Mouse (Mus musculus) embryo, embryonic 10.5 days (tissue): ENCODE data around the gene Cradd.

ENCODE experiments used
- DNase-seq: peaks from one replicate; pipeline ENCODE4 v3.0.0-alpha.2; 2015; ENCODE audit warnings: low spot score

Gene Cradd

DNA sequence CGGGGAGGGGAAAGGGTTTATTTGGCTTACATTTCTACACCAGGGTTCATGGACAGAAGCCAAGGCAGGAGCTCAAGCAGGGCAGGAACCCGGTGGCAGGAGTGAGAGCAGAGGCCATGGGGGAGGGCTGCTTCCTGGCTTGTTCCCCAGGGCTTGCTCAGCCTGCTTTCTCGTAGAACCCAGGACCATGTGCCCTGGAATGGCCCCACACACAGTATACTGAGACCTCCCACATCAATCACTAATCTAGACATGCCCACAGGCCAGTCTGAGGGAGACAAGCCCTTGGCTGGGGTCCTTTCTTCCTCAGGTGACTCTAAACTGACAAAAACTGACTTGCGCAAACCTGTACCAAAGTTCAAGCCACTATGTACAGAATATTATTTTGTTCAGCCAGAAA, 19.7 kb downstream of the Cradd start:
- no peak for DNase-seq

DNA sequence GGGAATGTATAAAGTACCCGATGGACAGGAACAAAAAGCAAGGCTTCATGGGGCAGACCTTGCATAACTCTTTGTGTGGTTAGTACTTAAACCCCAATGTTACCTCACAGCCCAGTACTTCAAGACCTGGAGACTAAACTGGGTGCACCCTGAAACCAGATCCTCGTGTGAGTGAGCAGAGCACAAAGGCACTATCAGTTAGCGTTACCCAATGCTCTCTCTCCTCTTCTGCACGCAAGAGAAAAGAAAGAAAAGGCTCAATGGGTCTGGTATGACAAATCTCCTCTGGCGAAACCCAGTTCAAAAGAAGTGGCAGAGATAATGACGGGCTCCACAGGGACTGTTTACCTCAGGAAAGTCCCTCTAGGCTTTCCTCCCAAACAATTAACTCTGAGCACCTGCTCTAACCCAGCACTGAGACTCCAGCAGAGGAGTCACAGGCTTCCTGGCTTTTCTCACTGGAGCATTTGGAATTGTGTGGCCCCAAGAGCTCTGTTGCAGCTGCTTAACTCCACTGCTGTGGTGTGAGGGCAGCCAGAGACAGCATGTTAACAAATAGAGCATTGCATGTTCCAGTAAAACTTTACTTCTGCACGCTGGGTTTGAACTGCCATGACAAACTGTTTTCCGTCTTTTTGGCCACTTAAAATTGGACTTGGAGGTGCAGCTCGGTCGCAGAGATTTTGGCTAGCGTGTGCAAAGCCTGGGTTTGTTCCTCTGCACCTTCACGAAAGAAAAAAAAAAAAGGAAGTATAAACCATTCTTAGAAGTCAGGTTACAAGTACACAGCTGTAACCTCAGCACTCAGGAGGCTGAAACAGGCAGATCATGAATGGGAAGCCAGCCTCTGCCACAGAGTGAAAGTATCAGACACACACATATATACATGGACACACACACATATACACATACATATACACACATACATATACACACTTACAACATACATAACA, 21.4 kb downstream of the Cradd start:
- no peak for DNase-seq

DNA sequence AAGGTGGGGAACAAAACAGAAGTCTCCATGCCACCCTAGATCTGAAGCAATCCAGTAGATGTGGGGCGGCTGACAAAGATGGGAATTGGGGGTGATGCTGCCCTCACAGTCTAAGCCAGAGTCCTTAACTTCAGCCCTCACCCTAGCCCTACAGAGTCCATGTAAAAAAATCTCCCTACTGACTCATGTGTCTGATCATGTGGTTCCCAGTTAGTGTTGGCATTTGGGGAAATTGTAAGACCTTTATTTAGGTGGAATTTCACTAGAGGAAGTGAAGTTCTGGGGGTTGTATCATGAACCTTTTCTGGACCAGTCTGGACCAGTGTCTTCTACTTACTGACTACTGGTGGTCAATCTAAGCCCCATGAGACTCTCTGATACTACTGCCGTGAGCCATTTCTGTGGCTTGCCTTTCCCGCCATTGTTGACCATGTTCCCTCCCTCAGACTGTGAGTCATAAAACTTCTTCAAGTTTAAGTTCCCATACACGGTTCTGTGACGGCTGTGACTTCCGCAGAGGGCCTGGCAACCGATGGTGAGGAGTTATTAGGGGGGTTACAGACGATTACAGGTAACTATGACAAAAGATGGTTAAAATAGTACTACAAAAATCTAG, 23.6 kb downstream of the Cradd start:
- DNase-seq: no peak

DNA sequence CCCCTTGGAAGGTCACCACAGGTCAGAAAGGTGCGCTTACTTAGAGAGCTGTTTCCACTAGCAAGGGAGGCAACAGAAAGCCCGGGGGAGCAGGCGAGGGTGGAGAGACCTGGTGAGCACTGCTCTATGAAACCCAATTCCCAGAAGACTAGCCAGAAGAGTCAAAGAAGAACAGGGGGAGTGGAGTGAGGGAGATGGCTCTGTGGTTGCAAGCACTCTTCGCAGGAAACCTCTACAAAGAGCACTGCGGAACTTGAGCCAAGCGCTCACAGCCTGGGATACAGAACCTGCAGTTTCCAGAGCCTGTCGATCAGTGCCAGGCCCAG, 24.2 kb downstream of the Cradd start:
- no peak for DNase-seq

DNA sequence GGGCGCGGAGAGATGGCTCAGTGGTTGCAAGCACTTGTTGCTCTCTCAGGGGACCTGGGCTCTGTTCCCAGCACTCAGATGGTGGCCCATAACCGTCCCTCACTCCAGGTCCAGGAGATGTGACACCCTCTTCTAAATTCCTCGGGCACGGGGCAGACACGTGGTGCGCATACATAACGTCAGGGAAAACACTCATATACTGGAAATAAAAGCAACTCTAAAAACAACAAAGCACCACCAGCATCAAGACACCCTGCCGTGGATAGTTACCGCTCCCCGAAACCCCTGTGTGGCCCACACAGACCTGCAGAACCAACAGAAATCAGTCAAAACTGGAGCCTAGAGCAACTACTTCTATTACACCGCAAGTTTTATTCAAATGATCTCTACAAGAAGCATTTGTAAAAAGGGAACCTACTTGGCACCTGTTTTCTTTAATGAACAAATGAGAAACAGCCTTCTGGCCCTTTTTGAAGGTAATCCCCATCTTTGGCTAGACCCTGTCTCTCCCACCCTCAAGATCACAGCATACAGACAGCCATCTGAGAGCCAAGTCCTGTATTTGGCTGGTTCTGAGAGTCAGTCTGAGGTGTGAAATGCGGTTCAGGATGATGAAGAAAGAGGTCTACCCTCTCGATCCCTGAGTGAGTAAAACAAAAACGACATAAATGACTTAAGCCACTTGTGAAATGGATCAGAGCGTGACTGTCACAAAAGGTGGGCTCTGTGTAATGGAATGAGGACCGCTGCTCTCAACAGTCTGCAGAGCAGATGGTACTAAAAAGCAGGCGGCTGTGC, 24.7 kb downstream of the Cradd start:
- DNase-seq: no peak

DNA sequence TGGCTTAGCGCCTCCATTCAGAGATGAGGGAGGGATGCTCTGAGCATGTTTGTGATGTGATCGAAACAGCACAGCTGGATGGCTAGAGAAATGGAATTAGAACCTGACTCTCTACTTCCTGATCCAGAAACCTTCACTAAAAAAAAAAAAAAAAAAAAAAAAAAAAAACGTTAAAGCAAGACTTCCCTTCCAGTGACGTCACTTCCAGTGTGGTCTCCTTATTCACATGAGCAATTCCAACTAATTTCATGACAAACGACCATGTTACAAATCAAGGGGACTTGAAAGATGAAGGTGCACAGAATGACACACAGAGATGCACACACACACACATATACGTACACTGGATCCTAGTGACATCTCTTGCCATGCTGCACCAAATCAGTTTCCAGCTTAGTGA, 25.4 kb downstream of the Cradd start:
- no peak for DNase-seq

DNA sequence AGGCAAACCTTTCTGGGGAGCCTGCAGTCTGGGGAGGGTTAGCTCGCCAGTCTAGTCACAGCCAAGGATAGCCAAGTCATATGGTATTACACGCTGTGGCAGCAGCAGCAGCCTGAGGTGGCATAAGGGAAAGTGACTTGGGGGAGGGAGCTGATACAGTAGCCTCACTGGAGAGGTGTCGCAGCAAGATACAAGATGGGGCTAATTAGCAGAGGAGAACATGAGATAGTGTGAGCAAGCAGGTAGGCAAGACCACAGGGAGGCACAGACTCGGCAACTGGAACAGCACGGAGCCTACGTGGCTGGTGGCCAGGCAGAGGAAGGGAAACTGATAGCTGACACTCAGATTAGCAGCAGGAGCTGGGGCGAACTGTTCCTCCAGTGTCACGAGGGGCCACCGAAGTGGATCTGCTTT, 26.2 kb downstream of the Cradd start:
- DNase-seq: no peak

DNA sequence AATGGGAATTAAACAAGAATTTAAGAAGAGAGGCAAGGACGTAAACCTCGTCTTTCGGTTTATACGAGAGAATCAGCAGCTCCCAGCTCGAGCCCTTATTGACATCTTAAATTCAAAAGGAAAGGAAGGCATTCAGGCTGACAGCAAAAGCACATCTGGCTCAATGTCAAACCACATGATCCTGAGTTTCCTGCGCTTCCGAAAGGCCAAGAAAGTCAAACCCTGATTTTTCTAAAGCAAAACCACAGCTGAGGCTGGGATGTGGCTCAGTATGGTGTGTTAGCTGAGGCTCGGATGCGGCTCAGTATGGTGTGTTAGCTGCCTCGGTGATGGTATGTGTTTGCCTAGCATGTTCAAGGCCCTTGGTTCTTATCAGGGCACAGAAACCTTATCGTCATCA, 26.9 kb downstream of the Cradd start:
- DNase-seq: no peak

DNA sequence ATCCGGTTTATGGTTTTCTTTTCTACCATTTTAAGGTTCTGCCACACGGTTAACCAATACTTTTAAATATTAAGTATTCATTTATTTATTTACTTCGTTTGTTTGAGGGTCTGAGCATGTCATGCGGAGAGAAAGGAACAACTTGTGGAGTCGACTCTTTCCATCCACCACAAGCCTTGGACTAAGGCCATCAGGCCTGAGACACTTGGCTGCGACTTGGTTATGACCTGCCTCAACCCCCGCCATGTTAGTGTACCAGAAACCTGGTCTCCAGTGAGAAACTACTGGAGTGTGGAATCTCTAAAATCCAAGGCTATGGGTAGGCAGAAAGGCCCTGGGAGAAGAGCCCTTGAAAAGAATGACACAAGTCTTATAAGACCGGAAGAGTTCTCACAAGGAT, 30.7 kb downstream of the Cradd start:
- DNase-seq: no peak

DNA sequence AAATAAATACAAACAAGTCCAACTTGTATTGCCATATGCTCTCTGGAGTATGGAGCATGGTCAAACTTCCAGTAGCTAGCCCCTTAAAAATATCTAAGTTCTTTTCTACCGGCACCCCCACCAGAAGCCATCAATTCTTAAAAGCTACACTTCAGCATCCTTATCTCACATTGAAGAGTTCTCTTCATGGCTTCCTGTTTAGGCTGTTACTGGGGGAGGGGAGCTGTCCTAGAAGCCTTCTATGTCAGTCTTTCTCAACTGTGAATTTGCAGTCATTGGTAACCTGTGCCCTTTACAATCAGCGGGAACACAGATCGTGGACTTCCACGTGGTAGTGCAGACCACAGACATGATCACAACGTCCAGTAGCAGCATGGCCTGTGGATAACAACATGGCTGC, 31.7 kb downstream of the Cradd start:
- no peak for DNase-seq

DNA sequence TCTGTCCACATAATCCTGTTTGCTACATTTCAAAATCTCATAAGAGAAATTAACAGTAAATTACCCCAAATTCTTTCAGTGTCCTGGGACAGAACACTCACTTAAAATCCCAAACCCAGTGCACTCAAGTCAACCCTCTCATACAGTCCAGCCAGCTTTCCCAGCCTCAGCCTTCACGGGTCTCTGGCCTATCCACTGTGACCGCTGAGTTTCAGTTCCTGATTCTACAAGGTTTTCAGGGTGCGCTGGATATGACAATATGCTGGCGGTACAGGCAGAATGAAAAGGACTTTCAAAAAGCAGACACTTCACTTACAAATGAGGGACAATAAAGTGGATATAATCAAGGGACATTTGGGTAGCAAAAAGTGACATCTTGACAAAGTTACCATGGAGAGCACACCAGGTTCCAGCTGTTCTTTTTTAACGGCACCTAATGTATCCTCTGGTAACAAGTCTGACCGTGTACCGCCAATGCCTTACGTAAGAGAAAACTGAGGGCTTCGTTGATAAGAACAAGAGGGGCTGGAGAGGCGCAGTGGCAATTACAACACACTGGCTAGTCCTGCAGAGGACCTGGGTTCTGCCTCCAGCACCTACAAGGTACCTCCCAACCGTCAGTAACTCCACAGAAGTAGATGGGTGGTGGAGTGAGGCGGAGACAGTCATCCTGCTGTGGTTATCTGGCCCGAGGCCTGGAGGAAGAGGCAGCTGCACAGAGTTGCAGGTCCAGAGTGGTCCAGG, 32.6 kb downstream of the Cradd start:
- DNase-seq: no peak

DNA sequence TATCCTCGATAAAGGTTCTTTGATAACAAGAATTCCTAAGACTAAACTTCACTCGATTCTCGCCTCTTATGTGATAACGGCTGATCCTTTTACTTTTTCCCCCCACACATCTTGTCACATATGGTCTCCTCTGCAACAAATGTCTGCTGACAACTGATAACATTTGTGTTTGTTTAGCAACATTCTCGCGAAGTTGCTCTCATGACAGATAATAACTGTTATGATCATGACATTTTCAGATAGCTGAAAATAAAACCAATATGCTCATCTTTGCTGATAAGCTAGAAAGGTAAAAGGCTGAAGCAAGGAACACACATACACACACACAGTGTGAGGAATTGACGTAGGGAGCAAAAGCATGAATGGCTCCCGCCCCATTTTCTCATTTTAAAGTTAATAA, 34.1 kb downstream of the Cradd start:
- no peak for DNase-seq

DNA sequence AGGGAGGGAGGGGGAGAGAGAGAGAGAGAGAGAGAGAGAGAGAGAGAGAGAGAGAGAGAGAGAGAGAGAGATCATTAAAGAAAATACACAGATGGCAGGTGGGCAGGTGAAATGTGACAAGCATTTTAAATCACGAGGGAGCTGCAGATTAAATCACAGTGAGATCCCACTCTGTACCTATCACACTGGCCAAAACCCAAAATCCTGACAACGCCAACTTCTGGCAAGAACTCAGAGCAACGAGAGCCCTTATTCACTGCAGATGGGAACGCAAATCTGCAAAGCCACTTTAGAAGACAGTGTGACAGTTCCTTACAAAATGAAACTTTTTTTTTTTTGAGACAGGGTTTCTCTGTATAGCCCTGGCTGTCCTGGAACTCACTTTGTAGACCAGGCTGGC, 35.7 kb downstream of the Cradd start:
- no peak for DNase-seq

DNA sequence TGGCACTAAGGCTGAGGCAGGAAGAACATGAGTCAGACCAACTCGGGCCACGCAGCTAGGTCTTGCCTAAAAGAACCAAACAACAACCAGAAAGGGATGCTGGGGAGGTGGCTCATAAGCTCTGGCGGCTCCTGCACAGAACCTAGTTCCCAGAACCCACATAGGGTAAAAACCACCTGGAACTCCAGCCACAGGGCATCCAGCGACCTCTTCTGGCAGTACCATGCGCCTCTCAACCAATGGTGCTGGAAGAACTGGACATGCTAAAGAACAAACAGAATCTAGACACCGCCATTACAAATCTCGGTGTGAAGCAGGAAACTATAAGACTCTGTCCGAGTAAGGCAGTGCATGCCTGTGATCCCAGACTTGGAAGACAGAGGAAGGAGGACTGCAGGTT, 36.6 kb downstream of the Cradd start:
- DNase-seq: no peak

DNA sequence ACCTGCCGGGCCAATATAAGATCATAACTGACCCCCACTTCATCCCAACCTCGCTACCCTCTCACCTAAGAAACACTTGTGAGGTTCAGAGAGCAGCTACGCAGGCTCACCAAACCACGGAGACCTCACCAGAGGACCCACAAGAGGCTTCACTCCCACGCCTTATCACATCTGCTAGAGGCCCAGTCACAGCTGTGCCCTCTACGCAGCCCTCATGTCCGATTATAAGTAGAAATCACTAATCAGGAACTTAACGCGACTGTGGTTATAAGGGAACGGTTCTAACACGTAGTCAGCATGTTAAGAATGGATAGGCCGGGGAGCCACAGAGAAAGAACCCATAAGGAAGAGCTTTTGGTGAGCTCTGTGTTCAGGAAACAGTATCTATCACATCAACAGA, 40.5 kb downstream of the Cradd start:
- no peak for DNase-seq

DNA sequence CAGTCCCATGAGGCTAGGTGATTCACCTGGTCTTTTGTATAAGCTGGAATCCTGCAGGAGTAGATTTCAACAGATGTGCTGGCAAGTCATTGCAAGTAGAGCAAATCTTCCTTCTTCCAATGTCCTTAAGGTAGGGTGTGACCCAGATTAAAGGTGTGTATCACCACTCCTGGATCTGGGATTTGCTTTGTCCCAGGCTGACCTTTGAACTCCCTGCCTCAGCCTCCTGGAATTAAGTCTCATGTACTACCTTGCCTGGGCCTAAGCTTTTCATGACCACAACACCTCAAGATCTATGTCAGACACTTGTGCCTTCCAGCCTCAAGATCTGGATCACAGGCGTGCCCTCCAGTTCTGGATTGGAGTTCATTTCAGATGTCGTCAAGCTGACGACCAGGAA, 41.9 kb downstream of the Cradd start:
- no peak for DNase-seq

DNA sequence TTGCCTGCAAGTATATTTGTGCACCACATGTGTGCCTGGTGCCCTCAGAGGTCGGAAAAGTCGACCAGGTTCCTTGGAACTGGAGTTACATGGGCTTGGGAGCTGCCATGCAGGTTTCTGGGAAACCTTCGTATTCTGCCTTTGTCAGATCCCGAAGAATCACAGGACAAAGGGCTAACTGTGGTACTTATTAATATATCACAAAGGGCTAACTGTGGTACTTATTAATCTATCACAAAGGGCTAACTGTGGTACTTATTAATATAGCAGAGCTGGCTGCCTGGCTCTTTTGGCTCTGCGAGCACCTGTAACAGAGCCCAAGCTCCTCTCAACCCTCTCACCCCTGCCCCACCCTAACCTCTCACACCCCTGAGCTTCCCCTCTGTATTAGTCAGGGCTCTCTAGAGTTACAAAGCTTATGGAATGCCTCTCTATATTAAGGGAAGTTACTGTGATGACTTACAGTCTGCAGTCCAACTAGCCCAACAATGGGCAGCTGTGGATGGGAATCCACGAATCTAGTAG, 42.4 kb downstream of the Cradd start:
- DNase-seq: no peak

DNA sequence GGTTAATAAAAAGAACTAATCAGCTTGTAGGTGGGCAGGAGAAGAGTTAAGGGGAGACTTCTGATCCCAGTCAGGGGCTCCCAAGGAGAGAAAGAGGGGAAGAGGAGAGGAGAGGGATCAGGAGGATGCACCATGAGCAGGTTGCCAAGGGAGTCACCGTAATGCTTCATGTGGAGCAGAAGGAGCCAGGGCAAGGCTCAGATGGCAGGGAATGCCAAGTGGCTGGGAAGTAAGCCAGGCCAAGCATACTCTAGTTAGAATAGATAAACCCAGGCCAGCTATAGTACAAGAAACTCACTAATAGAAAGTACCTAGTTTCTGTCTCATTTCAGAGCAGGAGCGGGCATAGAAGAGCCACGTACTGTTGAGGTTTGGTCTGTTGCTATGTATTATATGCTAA, 43.6 kb downstream of the Cradd start:
- DNase-seq: no peak

DNA sequence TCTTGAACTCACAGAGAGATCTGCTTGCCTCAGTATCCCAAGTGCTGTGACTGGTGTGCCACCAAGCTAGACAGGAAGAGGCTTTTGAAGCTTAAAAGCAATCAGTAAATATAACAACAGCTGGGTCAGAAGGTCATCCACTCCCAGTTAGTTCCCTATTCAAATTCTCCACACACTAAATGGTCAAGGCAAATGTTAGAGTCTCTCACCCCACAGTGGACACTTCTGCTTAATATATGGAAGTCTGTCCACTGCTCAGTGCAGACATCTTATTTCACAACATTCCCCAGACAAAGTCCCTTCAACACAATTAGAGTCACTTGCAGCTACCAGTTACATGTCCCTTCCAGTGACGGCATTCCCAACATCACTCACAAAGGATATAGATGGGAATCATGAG, 44.5 kb downstream of the Cradd start:
- DNase-seq: no peak

DNA sequence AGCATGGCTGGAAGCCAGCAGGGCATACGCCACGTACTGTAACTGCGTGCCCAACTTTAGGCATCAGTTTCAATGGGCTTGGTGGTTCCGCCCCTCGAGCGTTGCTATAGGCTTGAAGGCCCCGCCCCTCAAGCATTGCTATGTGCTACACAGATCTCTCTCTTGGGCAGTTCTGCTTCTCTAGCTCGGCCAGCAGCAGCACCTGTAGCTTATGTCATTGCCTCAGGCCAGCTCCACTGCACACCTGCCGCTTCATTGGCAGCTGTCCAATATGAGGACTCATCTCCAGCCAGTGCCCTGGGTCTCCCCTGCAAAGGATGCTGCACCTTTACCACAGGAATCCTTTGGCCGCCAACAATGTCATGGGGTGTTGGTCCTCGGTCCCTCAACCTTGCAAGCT, 45.8 kb downstream of the Cradd start:
- DNase-seq: no peak

DNA sequence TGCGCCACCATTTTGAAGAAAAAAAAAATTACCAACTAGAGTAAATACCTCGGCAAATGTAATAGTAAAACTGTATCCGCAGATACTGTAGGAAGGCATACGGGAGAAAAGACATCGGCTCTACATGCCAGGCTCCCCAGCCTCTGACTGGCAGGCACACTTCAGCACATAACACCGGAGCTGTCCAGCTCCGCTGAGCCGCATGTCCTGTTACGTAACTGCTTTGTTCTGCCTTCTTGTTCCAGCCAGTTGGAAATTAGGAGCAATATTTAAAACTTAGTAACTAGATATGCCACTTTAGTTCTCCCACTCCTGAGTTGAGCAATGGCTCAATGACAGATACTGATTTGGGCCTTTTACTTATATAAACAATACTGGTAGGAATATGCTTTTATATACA, 48.4 kb downstream of the Cradd start:
- DNase-seq: no peak

DNA sequence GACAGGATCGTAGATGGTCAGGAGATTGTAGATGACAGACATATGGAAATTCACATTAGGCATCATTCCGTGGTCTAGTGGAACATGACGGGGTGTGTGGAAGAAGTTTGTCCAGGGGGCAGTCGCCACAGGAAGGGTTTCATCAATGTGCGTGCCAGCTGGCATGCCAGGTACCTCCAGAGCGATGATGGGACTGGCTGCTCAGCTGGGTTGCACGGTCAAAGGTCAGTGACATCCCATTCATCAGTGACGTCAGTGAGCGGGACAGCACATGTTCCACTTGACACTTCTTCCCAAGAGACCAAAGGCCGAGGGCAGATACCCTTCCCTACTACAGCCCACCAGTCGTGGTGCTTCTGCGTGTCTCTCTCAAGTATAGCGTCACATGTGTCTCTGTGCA, 50.7 kb downstream of the Cradd start:
- no peak for DNase-seq
